Mouse (Mus musculus): ENCODE data around the gene Shc3.

GRCm38 (mm10) chr13:51437105-51438085, 131.8 kb downstream of the Shc3 start:
- no peak for TF ChIP-seq CTCF (IDR thresholded peaks at IDR 0.05; ENCODE audit: control insufficient read depth, insufficient read depth, insufficient read length)
- no peak for TF ChIP-seq MAX (IDR thresholded peaks at IDR 0.05)
- no peak for TF ChIP-seq FOSL1 (IDR thresholded peaks at IDR 0.05; ENCODE audit: insufficient read depth, low read length, poor library complexity, severe bottlenecking)
- no peak for TF ChIP-seq CEBPB (IDR thresholded peaks at IDR 0.05; ENCODE audit: low read depth)
- no peak for TF ChIP-seq MYOG (IDR thresholded peaks at IDR 0.05; ENCODE audit: control insufficient read depth, extremely low read depth, insufficient read length)
- TF ChIP-seq USF1 (IDR thresholded peaks at IDR 0.05; ENCODE audit: low read depth) = no peak

Data from C2C12 (cell line).